Mouse (Mus musculus) T-cell, adult 2 months (primary cell): ENCODE measurements around the gene Cyp4f17.
"Not testable (repeated sequence)": the region's sequence is repeated elsewhere in the genome, so short reads cannot be mapped to it uniquely, and the experiment has no call there.

Experiments used
- DNase-seq: peaks from one replicate; pipeline ENCODE4 v3.0.0; 2022; ENCODE audit warnings: low spot score

Cyp4f17 gene

DNA sequence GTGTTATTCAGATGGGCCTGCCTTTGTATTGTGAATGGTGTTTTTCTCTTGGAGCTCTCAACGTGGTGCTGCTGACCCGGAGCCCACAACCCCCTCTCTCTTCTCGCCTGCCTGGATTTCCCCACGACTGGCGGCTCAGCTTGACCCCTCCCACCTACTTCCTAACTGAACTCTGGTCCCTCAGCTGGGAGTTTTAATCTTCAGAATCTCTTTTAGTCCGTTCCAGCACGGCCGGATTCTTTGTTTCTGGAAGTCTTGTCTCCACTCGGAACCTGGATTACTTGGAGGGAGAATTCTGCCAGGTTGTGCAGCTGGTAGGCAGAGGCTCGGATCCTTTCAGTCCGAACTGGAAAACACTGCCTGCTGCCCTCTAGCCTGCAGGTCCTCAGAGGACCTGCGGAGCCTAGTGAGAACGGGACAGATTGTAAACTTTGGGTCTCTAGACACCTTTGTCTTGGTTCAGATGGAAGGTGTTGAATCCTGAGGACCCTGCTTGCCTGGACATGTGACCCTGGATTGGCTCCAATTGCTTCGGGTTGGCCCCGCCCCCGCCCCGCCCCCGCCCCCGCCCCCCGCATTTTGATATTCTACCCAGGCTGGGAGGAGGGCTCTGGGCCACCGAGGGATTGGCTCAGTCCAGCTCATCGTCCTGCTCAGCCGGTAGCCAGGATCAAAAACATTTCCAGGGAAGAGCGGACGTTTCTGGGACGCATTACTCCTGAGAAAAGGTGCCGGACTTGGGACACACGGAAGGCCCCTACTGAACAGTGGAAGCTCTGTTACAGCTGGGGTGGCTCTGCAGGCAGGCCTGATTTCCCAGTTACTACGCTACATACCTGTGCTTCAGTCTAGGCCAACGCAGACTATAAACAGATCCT lies at the start of gene Cyp4f17:
Gene Cyp4f17 (plus strand): TSS at position 200 of the 878 bp plus-strand sequence.
- no peak for DNase-seq

DNA sequence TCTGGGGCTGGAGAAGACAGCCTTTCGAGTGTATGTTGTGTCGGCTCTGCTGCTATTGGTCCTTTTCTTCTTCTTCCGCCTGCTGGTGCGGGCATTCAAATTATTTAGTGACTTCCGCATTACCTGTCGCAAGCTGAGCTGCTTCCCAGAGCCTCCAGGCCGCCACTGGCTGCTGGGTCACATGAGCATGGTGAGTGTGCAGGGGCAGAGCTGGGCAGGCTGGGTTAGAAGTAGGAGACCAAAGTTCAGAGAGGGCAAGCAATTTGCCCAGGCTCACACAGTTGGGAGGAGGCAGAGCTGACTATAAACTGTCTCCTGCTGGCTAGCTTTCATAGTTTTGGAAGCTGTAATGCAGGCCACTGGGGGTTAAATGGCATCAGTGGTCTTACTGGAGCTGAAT lies 37.4 kb upstream of the Cyp4f17 start:
- DNase-seq = no peak

DNA sequence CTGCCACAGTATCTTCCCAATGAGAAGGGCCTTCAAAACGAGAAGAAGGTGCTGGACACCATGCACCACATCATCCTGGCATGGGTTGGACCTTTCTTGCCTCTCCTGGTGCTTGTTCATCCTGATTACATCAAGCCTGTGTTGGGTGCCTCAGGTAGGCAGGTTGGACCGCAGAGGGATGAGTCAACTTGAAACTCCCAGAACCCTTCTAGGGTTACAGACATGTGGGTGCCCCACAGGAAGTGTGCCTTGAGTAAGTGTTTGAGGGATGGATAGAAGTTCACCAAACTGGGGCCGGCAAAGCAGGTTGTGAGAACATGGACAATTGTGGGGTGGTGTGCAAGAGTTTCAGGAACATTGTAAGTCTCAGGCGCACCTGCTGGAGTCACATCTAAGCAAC lies 35.1 kb upstream of the Cyp4f17 start:
- DNase-seq = no peak

DNA sequence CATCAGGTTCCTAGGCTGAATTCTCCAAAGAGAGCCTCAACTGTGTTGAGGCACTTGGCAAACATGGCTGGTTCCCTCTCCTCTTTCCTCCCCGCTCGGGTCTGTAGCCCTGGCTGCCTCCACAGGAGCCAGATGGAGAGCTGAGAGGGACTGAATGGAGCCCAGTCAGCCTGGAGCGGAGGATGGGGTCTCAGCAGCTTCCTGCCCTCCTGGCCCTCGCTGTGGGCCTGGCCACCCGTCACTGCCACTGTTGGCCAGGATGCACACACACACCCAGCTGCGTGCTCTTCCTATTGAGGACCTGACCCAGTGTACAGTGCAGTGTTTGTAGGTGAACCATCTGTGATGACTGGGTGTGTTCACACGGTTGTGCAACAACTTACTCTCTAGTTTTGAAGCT lies 33.7 kb upstream of the Cyp4f17 start:
- no peak for DNase-seq

DNA sequence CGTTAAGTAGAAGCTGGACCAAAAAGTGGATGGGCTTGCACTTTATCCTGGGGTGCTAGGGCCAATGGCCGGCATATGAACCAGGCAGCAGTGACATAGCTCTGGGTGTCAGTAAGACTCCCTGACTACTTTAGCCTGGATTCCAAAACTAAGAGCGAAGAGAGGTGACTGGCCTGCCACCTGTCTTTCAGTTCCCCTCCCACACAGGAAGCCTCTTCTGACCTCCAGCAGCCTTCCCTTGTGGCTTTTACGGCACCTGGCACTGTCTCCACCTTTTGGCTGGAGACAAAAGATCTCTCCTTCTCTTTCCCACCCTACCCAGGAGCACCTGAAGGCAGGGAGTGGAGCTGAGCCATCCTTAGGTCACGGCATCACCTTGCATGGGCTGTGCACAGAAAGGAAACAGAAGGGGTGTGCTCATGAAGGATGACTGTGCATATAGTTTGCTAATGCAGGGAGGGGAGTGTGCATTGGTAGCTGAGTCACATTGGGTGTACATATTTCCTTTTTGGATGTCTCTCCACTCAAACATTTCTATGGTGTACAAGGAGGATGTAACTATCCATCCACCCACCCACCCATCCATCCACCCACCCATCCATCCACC lies 30.8 kb upstream of the Cyp4f17 start:
- no peak for DNase-seq

DNA sequence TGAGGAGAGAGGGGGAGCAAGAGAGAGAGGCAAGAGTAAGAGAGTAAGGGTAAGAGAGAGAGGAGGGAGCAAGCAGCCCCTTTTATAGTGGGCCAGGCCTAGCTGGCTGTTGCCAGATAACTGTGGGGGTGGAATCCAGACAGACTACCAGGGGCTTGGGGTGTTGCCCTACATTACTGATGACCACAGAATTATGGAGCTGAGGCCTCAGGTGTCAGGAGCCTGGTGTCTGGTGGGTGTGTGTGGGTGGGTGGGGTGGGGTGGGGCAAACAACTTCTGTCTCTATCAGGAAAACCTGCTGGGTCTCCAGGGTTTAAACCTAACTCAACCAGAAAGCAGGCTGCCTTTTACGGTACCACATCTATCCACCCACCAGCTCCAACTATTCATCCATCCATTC lies 28.6 kb upstream of the Cyp4f17 start:
- no peak for DNase-seq

DNA sequence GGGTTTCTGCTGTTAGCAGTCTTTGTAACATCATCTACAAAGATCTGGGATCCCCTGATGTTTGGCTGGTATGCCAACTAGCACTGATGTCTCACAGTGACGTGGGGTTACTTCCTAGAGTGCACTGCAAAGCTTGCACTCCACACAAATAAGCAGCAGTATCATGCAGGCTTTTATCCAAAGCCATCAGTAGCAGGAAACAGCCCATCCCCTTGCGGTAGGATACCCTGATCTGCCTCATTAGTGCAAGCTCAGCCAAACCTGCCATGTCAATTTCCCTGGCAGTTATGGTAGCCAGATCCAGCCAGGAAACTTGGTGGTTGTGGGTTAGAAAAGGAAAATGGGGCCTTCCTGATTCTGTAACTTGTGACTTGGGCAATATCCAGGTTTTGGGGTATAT lies 27.1 kb upstream of the Cyp4f17 start:
- no peak for DNase-seq

DNA sequence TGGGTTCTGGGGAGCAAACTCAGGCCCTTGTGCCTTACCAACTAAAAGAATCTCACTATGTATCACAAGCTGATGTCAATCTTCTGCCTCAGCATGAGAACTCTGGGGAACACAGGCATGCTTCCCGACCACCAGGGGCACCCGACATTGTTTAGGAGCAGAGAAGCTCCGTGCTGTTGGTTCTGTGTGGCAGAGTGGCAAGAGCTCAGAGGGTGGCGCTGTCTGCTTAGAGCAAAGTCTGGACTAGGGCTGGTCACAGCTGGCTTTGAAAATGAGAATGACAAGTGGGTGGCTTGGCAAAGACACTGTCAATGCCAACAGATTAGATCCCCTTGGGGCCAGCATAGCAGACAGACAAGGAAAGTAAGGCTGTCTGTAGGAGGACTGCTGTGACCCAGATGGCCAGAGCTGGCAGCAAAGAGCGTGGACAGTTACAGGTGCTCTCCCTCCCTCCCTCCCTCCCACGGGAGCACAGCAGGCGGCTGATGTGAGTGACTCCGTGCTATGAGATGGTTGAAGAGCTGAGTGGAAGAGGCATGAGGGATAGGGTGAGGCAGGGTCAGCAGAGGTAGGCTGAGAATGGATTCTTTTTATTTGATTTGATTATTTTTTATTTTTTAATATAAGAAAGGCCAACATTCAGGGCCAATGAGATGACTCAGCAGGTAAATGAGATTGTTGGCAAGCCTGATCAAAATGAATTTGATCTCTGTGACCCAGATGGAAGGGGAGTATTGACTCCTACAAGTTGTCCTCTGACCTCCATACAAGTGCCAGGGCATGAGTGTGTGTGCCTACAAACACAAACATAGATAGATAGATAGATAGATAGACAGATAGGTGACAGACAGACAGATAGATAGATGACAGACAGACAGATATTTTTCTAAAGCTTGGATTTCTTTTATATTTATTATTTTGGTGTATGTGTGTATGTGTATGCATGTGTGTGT lies 26.0 kb upstream of the Cyp4f17 start:
- no peak for DNase-seq

DNA sequence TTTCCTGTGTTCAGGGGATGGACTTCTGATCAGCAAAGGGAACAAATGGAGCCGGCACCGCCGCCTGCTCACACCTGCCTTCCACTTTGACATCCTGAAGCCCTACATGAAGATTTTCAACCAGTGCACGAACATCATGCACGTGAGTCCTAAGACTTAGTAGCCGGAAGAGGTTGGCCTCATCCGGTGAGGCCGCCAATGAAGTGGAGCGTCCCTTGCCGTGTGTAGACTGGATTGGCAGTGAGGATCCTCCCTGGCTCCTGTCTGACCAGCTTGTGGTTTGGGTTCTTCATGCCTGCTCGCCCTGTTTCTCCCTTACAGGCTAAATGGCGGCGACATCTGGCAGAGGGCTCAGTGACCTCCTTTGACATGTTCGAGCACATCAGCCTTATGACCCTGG lies 24.1 kb upstream of the Cyp4f17 start:
- DNase-seq = no peak

DNA sequence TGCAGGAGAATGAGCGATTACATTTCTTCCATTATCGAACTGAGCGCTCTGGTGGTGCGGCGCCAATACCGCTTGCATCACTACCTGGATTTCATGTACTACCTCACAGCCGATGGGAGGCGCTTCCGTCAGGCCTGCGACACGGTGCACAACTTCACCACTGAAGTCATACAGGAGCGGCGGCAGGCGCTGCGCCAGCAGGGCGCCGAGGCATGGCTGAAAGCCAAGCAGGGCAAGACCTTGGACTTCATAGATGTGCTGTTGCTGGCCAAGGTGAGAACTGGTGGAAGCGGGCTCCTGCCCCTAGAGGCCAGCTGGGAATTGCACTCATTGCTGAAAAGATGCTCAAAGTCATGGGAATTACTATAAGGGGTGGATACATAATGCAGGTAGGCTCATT lies 22.6 kb upstream of the Cyp4f17 start:
- DNase-seq = peak; percentile 51

DNA sequence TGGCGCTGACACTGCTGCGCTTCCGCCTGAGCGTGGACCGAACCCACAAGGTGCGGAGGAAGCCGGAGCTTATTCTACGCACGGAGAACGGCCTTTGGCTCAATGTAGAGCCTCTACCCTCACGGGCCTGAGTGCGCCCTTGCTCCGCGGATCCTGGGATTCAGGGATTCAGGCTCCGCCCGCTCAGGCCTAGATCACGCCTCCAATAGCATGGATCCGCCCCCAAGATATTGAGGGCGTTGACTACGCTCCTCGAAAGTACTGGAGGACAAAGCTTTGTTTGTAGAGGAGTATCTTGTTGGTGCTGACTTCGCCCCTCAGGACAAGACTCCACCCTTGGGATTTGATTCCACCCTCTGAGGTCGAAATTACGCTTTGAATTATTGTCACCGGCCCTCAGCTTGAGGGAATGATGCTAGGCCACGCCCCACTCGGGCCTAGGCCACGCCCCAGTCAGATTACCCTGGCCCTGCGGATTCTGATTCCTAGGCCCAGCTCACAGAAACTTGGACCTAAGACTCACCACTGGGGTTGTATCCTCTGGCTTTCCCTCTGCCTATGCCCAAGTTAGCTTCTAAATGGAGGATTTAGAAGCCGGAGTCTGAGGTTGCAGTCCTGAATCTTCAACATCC lies 13.4 kb upstream of the Cyp4f17 start:
- DNase-seq = no peak

DNA sequence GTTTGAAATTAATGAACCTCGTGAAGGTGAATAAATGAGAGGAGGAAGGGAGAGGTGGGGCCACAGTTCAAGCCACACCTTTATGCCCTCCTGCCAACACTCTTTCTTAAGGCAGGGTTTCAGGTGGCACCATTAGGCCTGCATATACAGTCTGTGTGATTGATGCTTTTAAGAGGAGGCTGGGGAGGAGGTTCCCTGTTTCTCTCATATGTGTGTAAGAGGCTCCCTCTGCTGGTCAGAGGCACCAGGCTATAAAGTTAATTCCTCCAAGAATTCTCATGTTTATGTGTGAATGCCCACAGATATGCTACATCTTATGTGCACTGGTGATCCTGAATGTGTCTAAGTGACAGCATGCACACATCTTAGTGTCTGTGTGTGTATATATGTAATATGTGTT lies 11.2 kb upstream of the Cyp4f17 start:
- peak; percentile 64 for DNase-seq

DNA sequence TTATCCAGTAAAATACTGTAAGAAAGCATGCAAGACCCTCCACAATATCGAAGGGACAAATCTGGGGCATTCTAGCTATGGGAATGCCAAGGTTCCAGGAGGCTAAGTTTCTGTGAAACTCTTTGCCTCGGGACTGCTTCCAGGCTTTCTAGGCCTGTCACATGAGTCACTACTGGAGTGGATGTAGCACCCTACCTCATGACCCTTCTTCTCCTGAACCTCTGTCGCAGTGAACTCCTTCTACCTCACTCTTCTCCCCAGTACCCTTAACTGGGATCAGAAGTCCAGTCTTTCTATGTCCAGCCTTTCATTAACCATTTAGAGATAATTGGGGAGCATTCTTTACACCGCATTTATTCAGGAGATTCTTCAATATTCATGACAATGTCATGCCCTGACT lies 5.3 kb upstream of the Cyp4f17 start:
- DNase-seq = not testable (repeated sequence)

DNA sequence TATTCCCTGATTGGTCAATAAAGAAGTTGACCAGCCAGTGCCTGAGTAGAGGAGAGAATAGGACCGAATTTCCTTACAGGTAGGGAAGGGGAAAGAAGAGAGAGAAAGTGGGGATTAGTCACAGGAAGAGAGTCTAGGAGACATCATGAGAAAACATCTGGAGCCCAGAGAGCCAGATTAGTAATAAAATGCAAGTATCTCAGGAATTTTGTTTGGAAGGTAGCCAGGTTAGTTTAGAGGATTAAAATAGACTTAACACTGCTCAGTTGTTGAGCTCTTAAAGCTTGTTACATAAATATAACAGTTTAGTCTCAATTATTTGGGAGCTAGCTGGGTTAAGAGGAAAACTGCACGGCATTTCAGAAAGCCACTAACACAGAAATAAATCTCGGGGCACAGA lies 4.8 kb upstream of the Cyp4f17 start:
- DNase-seq = no peak

DNA sequence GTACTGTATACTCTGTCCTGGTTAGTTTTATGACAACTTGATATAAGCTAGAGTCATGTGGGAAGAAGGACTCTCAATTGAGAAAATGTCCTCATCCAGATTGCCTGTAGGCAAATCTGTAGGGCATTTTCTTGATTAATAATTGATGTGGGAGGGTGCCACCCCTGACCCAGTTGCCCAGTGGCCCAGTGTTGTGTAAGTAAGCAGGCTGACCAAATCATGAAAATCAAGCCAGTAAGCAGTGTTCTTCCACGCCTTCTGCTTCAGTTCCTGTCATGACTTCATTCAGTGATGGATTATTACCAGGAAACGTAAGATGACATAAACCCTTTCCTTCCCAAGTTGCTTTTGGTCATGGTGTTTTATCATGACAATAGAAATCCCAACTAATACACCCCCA lies 2.7 kb upstream of the Cyp4f17 start:
- no peak for DNase-seq

DNA sequence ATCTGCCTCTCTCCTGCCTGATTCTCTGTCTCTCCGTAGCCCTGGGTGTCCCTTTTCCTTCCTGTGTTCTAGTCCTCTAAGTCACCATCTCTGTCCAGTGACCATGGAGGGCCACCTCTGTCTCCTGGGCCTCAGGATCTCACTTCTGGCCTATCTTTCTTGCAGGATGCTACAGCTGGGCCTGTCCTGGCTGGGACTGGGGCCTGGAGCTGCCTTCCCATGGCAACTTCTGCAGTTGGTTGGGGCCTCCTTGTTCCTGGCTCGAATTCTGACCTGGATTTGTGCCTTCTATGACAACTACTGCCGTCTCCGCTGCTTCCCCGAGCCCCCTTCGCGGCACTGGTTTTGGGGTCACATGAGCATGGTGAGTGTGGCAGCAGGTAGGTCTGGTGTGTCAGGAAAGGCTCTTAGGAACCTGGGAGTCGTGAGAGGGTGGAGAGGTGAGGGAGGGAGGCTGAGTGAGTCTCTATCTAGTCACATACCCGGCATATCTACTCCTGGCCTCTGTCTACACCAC lies 937 bp downstream of the Cyp4f17 start:
- no peak for DNase-seq

DNA sequence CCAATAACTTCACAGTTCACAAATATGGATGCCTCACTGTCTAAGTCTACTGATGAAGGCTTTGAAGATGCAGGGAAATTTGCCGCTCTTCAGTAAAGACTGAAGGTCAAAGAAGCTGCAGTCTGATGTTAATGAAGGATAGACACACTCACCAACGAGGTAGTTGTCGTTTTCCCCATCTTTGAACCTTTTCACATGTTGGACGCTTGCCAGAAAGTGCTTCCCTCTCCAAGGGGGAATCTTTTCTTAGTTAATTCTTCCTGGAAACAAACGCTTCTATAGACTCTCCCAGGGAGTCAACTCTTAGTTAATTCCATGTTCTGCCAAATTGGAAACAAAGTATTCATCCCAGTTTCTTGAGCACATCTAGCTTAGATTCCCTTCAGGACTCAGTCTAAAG lies 10.3 kb downstream of the Cyp4f17 start:
- DNase-seq = no peak

DNA sequence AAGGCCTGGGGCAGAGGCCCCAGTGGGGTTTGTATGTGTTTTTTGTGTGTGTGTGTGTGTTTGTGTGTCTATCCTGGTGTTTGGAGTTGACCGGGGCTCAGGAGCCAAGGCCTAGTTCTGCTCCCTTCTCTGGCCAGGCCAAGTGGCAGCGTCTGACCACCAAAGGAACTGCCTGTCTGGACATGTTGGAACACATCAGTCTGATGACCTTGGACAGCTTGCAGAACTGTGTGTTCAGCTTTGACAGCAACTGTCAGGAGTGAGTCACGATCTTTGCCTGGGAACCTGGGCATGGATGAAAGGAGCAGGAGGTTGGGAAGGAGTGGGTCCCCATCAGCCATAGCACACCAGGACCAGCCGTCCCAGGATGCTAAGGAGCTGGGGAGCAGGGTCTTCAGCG lies 16.1 kb downstream of the Cyp4f17 start:
- no peak for DNase-seq

DNA sequence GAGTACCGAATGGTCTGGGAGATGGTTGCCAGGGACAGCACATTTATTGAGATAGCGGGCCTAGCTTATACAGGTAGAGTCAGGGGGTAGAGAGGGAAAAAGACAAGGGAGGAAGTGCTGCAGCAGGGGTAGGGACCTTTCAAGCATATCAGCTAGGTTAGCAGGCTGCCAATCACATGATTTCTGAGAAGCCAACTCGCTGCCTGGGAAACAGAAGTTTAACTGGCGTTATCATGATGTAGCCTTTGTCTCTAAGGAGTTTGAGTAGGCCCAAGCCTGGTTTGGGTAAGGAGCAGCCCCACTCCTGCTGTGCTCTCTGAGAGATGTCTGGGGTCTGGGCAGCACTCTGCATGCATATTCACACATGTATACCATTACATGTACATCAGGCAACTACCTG lies 16.5 kb downstream of the Cyp4f17 start:
- no peak for DNase-seq

DNA sequence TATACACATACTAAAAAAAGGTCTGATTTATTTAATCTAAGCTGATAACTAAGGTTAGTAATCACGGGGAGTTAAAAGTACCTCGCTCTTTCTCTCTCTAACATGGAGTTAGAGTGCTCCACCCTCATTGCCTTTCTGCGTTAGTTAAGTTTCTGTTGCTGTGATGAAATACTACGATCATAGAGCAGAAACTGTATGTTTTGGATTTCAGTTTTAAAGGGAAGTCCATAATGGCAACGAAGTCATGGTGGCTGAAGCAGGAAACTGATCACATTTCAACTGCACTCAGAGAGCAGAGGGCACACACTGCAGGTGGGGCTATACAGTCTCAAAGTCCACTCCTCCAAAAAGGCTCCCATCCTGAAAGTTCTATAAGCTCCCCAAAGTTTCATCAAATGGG lies 17.0 kb downstream of the Cyp4f17 start:
- DNase-seq = no peak

DNA sequence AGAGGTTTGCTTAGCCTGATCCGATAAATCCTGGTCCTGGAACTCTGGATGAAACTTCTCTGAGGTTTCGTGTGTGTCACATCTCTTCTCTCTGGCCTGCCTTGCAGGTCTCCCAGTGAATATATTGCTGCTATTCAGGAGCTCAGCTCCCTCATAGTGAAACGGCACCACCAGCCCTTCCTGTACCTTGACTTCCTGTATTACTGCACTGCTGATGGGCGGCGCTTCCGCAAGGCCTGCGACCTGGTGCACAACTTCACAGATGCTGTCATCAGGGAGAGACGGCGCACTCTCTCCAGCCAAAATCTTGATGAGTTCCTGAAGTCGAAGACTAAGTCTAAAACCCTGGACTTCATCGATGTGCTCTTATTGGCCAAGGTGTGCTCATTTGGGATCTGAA lies 18.0 kb downstream of the Cyp4f17 start:
- peak; percentile 56 for DNase-seq

DNA sequence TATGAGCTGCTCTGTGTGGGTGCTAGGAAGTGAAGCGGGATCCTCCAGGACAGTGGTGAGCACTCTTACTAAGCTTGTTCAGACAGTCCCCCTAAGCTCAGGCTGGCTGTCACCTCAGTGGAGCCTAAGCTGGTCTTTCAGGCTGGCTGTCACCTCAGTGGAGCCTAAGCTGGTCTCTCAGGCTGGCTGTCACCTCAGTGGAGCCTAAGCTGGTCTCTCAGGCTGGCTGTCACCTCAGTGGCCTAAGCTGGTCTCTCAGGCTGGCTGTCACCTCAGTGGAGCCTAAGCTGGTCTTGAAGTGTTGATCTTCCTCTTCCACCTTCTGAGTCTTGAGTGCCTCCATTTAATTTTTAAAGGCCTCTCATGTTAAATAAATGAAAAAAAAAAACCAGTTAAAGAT lies 20.5 kb downstream of the Cyp4f17 start:
- DNase-seq = not testable (repeated sequence)
